Mouse (Mus musculus) left cerebral cortex, postnatal 25 days (tissue): Measurements from ENCODE around the gene Esyt3. TPM values are rescaled to one million over a fixed set of nuclear protein-coding genes. Genes with fewer than 3 reads are reported as not detected.

Experiments used
- total RNA-seq, 2 experiments: library from RNA; stranded (reverse); gene quantifications; 2 replicates each; pipeline ENCODE4 v1.2.3; 2021

The Esyt3 gene
- total RNA-seq, 2 experiments from 2014 or later: 1.8 to 2.4 TPM

Other genes with a start within 250 kb of the Esyt3 start
- 10 to 100 TPM; 25.6 to 26.1 TPM for gene Pik3cb, start 217.9 kb downstream of the Esyt3 start, total RNA-seq
- gene Faiml, start 121.3 kb downstream of the Esyt3 start, total RNA-seq: not detected
- 10 to 100 TPM; 19.8 to 23.9 TPM for gene Cep70, start 115.2 kb downstream of the Esyt3 start, total RNA-seq
- gene Mras, start 78.8 kb upstream of the Esyt3 start, total RNA-seq: 100 to 1,000 TPM; 171 TPM
- not detected for gene Nme9, start 92.9 kb upstream of the Esyt3 start, total RNA-seq
- gene Armc8, start 210.3 kb upstream of the Esyt3 start, total RNA-seq: 10 to 100 TPM; 53.2 to 53.5 TPM
- 10 to 100 TPM; 13.1 to 15.6 TPM for gene Dbr1, start 217.2 kb upstream of the Esyt3 start, total RNA-seq